Mouse (Mus musculus): ENCODE data around the gene Zfp213.

GRCm38 (mm10) chr17:23603077-23603476, 39.0 kb upstream of the Zfp213 start:
- TF ChIP-seq POLR2A (IDR thresholded peaks at IDR 0.05; ENCODE audit: borderline replicate concordance, extremely low read depth, low read depth, low read length) (no peak), CTCF (IDR thresholded peaks at IDR 0.05; ENCODE audit: insufficient read depth, low read length) (no peak)

All from lung, adult 2 months (tissue).